Mouse (Mus musculus) cerebellum, postnatal 36 days (tissue): ENCODE measurements around the gene Dnaic1.

ENCODE experiments used
- DNase-seq, 2 experiments: peaks; one replicate each; pipeline ENCODE4 v3.0.0; 2021 to 2022; ENCODE audit warnings: mixed read lengths in 2 of 2

Gene Dnaic1

DNA sequence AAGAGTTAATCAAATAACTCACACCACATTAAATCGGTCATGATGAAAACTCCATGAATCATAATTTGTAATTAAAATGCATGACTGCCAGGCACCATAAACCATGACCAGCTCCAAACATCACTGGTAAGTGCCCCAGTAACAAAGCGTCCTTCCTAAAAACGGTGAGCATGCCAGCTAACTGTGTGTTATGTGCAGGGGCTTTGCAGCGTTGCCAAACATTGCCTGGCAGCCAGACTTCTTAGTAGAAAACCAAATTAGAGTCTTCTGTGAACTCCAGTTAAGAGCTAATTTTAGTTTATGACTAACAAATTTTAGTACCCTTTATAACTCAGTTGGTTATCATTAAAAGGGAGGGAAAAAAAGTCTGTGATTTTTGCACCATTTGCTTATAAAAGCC is 3.9 kb downstream of the Dnaic1 start:
- no peak for DNase-seq

DNA sequence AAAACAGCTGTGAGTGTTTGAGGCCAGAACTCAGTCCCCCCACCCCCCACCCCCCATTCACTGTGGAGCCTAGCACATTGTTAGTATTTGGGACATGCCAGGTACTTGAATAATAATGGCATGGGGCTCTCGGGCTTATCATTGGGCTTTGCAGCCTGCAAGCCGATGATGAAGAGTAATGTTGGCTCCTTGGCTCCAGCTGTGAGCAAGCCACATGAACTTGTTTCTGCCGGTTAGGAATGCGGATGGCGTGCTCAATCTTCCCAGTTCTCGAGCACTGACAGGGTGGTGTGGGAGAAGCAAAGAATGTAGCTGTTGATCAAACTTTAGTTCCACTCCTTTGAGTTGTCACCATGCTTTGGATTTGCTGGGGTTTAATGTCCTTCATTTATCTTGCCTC is 6.3 kb downstream of the Dnaic1 start:
- DNase-seq: no peak

DNA sequence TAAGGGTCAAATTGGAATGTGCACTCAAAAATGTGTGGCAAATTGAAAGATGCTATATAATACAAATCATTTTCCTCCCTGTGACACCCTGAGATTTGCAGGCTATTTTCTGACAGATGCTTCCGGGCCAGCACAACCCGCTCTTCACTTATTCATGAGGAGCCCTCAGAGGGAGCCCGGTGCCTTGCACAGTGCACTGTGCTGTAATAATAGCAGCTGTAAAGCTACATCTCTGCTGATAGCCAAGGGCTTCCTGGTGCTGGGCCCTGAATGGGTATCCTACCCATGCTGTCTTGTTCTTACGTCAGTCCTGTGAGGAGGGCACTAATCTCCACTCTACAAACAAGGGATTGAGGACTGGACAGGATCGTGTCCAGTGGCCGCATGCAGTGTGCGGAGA is 13.8 kb downstream of the Dnaic1 start:
- no peak for DNase-seq

GRCm38 (mm10) chr4:41602818-41603217 is 33.2 kb downstream of the Dnaic1 start:
- DNase-seq: no peak

GRCm38 (mm10) chr4:41604476-41605396 is 35.2 kb downstream of the Dnaic1 start:
- DNase-seq: peak; percentile 72 to 78

DNA sequence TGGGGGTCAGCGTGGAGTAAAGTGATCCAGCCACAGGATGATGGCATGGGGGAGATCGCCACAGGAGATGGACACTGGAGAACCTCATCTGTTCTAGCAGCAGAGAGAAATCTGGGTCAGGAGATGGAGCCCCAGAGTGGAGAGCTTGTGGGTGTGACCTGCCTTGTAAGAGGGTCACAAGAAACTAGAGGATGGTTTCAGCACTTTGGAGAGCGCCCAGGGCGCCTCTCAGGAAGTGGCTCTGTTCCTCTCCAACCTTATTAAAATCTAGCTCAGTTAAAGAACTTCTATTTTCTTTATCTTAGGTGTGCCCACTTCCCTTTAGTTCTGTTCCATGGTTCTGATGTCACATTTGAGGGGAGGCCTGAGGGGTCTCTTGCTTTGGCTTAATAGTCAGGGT is 37.2 kb downstream of the Dnaic1 start:
- no peak for DNase-seq

DNA sequence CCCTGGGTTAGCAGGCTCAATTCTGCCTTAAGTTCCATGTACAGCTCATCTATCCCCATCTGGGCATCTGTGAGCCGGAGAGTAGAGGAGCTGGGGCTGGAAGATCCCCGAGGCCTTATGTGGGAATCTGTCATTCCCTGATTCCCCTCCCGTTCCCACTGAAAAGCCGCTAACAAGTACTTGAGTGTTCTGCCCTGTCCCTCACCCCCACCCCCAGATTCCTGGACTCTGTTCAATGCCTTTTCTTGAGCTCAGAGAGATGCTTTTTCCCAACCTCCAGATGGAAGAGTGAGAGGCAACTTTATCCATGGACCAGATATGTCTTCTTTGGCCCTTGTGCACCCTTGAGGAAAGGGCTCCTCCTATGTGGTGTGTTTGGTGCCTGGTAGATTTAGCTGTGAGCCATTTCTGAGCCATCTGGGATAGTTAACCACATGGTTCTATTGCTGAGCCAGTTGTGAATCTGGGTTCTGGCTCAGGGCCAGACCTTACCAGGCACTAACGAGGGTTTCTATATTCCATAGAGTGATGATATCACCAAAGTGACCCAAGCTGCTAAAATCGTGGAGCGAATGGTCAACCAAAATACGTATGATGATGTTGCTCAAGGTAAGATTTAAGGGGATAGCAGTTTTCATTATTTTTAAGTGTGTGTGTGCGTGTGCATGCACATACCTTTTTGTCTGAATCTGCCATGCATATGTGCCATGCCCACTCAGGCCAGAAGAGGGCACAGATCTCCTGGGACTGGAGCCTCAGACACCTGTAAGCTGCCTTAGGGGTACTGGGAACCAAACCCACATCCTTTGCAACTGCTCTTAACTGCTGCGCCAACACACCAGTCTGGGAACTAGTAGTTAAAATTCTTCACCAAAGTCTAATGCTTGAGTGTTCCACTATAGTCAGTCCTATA is 40.4 kb downstream of the Dnaic1 start:
- no peak for DNase-seq

- no peak for DNase-seq
Observed at GRCm38 (mm10) chr4:41610594-41610980, 41.0 kb downstream of the Dnaic1 start.

DNA sequence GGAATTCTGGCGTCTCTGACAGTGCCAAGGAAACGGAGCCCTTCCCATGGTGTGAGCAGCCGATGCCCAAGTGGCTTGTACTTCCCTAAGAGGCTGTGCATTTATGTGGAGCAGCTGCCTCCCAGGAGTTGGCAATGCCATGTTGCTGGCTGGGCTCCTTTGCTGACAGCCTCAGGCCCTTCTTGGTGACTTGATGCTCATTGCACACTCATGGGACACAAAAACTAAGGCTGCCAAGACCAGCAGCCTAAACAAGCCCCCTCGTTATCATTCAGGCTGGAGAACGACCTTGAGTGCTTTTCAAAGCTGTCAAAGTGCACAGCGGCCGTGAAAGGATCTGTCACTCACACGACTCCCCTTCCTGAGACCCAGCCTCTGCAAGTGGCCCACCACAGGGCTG is 42.6 kb downstream of the Dnaic1 start:
- DNase-seq: no peak

- peak; percentile 86 to 92 for DNase-seq
Observed at GRCm38 (mm10) chr4:41614156-41614555, 44.6 kb downstream of the Dnaic1 start.

GRCm38 (mm10) chr4:41615661-41616599 is 46.4 kb downstream of the Dnaic1 start:
- DNase-seq: peak in 1 of 2 experiments; percentile 52

GRCm38 (mm10) chr4:41618916-41619746 is 49.6 kb downstream of the Dnaic1 start:
- peak; percentile 85 to 86 for DNase-seq

DNA sequence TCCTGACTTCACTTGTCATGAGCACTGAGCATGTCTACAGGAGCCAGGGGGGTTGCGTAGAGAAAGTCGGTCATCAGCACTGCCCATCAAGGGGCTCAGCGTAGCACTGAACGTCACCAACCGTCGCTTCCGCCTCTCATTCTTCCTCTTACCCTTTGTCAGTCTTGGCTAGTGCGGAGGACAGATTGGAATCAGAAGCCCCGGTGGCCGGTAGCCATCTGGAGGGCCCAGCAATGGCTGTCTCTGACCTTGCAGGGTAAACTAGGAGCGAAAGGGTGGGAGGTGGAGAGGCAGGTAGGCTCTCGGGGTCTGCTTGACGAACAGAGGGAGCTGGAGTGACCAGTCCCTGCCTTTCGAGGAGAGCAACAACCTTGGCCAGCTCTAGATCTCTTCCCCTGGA is 52.5 kb downstream of the Dnaic1 start:
- peak in 1 of 2 experiments; percentile 6 for DNase-seq

GRCm38 (mm10) chr4:41628202-41628927 is 58.8 kb downstream of the Dnaic1 start:
- DNase-seq: no peak

DNA sequence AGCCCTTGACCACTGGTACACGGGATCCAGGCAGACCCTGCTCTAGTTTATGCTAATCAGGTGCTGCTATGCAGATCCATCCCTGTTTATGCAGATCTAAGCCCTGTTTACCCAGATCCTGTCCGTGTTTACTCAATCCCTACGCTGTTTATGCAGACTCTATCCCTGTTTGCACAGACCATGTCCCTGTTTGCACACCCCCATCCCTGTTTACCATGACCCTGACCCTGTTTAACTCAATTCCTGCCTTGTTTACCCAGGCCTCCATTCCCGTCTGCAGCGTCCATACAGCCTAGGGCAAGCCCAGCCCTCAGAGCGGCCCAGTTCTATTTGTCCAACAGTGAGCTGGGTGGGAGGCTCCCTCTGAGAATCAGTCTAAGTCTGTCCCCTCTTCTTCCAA is 60.6 kb downstream of the Dnaic1 start:
- DNase-seq: no peak

GRCm38 (mm10) chr4:41631390-41631789 is 61.8 kb downstream of the Dnaic1 start:
- peak in 1 of 2 experiments; percentile 43 for DNase-seq

DNA sequence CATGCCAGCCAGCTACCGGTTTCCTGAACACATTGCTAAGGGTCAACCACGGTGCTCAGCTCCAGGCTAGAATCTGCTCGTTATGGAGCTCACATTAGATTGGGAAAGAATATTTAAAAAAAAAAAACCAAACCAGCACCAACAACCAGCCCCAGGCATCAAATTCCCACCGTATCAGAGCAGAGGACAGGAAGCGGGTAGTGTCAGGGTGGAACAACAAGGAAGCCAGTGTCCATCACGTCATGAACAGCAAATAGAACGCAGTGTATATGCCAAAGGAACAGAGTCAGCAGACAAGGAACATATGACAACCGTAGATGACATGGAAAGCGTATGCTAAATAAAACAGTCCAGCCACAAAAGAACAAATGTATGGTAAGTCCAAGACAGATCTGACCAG is 63.4 kb downstream of the Dnaic1 start:
- no peak for DNase-seq

DNA sequence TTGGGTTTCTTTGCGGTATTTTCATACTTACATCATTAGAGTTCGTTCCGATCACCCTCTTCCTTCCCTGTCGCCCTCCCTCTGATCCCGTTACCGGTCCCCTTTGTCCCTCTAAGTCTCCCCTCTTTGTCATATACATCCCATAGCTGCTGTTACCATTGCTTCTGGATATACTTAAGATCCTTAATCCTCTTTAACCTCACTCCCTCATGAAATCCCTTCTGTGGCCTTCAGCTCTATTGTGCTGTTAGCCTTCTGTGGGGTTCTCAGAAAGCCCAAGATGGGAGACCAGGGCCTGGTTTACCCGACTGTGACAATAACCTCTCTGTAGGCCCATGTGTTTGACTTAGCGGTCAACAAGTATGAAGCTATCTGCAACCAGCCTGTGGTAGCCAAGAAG is 65.1 kb downstream of the Dnaic1 start:
- no peak for DNase-seq

GRCm38 (mm10) chr4:41635224-41635623 is 65.6 kb downstream of the Dnaic1 start:
- DNase-seq: no peak

DNA sequence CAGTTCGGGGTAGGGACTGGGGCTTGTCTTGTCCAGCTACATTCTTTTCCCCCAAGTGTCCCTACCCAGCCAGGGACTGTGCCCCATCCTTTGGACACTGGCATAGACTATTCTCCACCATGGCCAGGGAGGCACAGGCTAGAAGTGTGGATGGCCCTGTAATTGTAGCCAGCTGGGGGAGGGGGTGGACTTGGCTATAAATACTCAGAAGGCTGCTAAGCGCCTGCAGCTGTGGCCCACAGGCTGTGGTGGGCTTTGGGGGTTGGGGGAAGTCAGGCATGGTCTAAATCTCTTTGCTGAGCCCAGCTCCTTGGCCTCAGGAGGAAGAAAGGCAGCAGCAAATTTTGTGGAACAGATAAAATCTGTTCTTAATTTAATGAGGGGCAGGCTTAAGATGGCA is 66.3 kb downstream of the Dnaic1 start:
- no peak for DNase-seq

GRCm38 (mm10) chr4:41636366-41636765 is 66.8 kb downstream of the Dnaic1 start:
- DNase-seq: no peak
